Mouse (Mus musculus) C2C12 (cell line): ENCODE data around the gene Slc30a2. TPM values are rescaled to one million over a fixed set of nuclear protein-coding genes. Genes with fewer than 3 reads are reported as not detected.

Experiments used
- H3K27me3 ChIP-seq: one replicate; pipeline ENCODE4 v1.6.1; 2011; ENCODE audit not compliant: control insufficient read depth, insufficient read depth, insufficient read length
- H3K36me3 ChIP-seq: one replicate; pipeline ENCODE4 v1.6.1; 2011; ENCODE audit not compliant: control insufficient read depth, insufficient read depth
- H3K4me3 ChIP-seq: one replicate; pipeline ENCODE4 v1.5.1; 2011; ENCODE audit warnings: mild to moderate bottlenecking, control low read depth; ENCODE audit not compliant: poor library complexity, insufficient read depth, severe bottlenecking
- H3K79me2 ChIP-seq: one replicate; pipeline ENCODE4 v1.6.1; 2011; ENCODE audit not compliant: control insufficient read depth, insufficient read depth
- H3K79me3 ChIP-seq: one replicate; pipeline ENCODE4 v1.6.1; 2011; ENCODE audit warnings: low read depth, control low read depth
- H3ac ChIP-seq: one replicate; pipeline ENCODE3; 2011; ENCODE audit warnings: low read depth; ENCODE audit not compliant: control insufficient read depth, insufficient read length
- CEBPB ChIP-seq: IDR thresholded peaks from one replicate; pipeline ENCODE4 v1.6.1; 2011; ENCODE audit warnings: low read depth, mild to moderate bottlenecking, control low read depth, moderate library complexity
- CTCF ChIP-seq: IDR thresholded peaks from one replicate; pipeline ENCODE4 v1.5.1; 2011; ENCODE audit not compliant: control insufficient read depth, insufficient read depth, insufficient read length
- FOSL1 ChIP-seq: IDR thresholded peaks from one replicate; pipeline ENCODE4 v1.8.0; 2011; ENCODE audit warnings: mild to moderate bottlenecking, low read length; ENCODE audit not compliant: poor library complexity, insufficient read depth, severe bottlenecking
- MAX ChIP-seq: IDR thresholded peaks from one replicate; pipeline ENCODE4 v1.6.1; 2011; ENCODE audit warnings: mild to moderate bottlenecking, control low read depth
- MYOD1 ChIP-seq: IDR thresholded peaks from one replicate; pipeline ENCODE4 v1.6.1; 2011; ENCODE audit warnings: low read depth; ENCODE audit not compliant: control insufficient read depth, insufficient read length
- MYOG ChIP-seq: IDR thresholded peaks from one replicate; pipeline ENCODE4 v1.6.1; 2011; ENCODE audit not compliant: control insufficient read depth, insufficient read length; ENCODE audit errors: extremely low read depth
- USF1 ChIP-seq: IDR thresholded peaks from one replicate; pipeline ENCODE4 v1.6.1; 2011; ENCODE audit warnings: low read depth, mild to moderate bottlenecking, control low read depth, moderate library complexity
- polyA plus RNA-seq: library from polyadenylated mRNA; unstranded; fragments of >200 nt; fragmentation: generic; extraction: Trizol; gene quantifications from one replicate; pipeline ENCODE4 v1.2.1, GENCODE M21; 2012; ENCODE audit warnings: missing spikeins

Gene Slc30a2
- polyA plus RNA-seq, 1 experiment: not detected

DNA sequence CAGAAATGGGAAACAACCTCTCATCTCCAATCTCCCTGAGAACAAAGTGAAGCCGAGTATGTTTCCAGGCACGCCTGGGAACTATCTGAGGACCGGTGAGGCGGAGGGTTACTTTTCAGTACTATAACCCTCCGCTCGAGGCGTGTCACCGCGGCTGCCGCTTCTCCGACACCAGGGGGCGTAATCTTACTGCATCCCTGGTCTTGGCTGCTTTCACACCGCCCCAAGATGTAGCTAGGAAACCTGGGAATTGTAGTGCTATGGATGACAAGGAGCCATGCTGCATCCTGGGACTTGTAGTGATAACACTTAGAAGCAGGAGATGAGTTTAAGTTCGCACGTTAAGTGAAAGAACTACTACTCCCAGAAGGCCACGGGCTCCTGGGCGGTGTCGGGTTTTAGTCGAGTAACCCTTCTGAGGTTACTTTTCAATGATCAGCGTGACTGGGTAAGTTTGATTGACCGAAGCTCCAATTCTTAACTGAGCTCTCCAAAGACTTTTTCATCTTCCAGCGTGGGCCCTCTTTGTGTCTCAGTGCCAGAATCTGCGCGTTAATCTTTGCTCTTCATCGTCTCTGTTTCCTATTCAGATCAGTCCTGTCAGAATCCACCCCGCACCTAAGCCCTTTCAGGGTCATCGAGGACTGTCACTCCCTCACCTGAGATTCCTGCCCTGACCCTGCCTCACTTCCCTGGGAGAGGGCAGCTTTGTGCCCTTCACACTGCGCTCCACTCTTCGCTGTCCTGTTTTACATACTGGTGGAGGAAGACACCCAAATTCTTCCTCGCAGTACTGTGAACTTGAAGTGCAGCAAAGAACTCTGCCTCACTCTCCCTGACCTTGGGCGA, 53.2 kb downstream of the Slc30a2 start, which contains the start of gene Pafah2:
Pafah2 (plus strand) TSS at position 344 of the 849 bp plus-strand sequence.
- Histone ChIP-seq H3ac (peak within 1 kb of the TSS; percentile 68), H3K4me3 (peak within 1 kb of the TSS; percentile 32), H3K27me3 (no peaks in the 10 kb centered on the region), H3K36me3 (no peaks in the 10 kb centered on the region), H3K79me3 (no peaks in the 10 kb centered on the region), H3K79me2 (no peaks in the 10 kb centered on the region)
- TF ChIP-seq CTCF (peak; percentile 92), MYOD1 (no peak)

DNA sequence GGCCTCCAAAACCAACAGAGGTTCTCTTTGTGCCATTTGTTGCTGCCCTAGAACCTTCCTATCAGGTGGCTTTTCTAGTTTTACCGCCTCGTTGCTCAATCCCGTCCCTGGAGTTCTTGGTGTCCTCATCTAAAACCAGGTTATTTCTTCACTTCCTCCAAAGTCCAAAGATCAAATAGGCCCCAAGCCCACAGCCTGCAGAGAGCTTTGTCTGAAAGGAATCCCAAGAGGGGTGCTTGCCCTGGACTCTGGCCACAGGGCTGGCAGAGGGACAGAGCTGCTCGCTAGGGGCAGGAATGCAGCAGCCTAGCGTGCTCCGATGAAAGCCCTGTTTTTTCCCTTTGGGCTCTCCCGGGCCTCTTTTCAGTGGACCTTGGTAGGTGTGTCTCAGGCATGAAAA, 54.1 kb downstream of the Slc30a2 start:
- H3K4me3 ChIP-seq: peak overlapping the region; percentile 32

DNA sequence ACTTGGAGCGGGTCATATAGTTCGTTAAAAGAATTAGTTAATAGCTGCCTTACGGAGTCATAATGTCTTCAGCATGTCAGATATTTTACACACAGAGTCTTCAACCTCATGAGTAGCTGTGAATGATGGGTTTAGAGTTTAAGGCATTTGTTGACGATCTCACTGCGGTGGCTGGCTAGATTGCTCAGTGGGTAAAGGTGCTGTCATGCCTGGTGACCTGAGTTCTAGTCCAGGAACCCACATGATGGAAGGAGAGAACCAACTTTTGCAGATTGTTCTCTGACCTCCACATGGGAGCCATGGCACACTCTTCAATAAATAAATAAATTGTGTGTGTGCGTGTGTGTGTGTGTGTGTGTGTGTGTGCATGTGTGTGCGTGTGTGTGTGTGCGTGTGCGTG, 54.8 kb downstream of the Slc30a2 start:
- H3K79me3 ChIP-seq: no peaks in the 10 kb centered on the region
- H3K4me3 ChIP-seq: no peak overlapping the region
- H3K36me3 ChIP-seq: no peaks in the 10 kb centered on the region
- no peak for TF ChIP-seq FOSL1
- TF ChIP-seq CEBPB: no peak
- no peak for TF ChIP-seq CTCF
- TF ChIP-seq MYOG: no peak
- no peak for TF ChIP-seq USF1
- TF ChIP-seq MAX: no peak
- no peak for TF ChIP-seq MYOD1
- no peak overlapping the region for H3ac ChIP-seq
- H3K27me3 ChIP-seq: no peaks in the 10 kb centered on the region
- no peaks in the 10 kb centered on the region for H3K79me2 ChIP-seq

More for the DNA sequence above, 54.1 kb downstream of the Slc30a2 start:
- no peaks in the 10 kb centered on the region for H3K27me3 ChIP-seq
- peak overlapping the region; percentile 53 for H3ac ChIP-seq
- H3K79me2 ChIP-seq: no peaks in the 10 kb centered on the region
- no peaks in the 10 kb centered on the region for H3K36me3 ChIP-seq
- TF ChIP-seq MYOD1: no peak
- peak; percentile 21 for TF ChIP-seq CEBPB
- no peaks in the 10 kb centered on the region for H3K79me3 ChIP-seq

DNA sequence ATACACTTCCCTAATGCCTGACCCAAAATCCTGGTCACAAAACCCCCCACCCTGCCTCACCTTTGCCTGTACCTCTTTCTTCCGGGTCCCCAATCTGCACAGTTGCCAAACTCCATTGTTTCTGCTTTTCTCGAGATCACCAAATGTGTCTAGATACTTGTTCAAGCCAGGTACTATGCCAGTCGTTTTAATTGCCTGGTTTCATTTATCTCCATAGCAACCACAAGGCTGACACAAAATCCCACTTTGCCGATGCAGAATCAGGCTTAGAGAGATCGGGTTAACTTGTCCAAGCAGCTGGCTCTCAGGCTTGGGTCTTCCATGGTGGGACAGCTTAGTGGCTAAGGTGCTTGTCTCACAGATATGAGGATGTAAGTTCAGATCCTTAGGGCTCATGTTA, 57.2 kb downstream of the Slc30a2 start:
- Histone ChIP-seq H3ac (no peak overlapping the region), H3K27me3 (no peaks in the 10 kb centered on the region), H3K79me2 (no peaks in the 10 kb centered on the region), H3K79me3 (no peaks in the 10 kb centered on the region), H3K36me3 (no peaks in the 10 kb centered on the region), H3K4me3 (no peak overlapping the region)
- no peak for TF ChIP-seq MAX
- TF ChIP-seq USF1: no peak
- TF ChIP-seq CTCF: no peak
- TF ChIP-seq FOSL1: no peak
- no peak for TF ChIP-seq CEBPB
- no peak for TF ChIP-seq MYOG
- TF ChIP-seq MYOD1: no peak

DNA sequence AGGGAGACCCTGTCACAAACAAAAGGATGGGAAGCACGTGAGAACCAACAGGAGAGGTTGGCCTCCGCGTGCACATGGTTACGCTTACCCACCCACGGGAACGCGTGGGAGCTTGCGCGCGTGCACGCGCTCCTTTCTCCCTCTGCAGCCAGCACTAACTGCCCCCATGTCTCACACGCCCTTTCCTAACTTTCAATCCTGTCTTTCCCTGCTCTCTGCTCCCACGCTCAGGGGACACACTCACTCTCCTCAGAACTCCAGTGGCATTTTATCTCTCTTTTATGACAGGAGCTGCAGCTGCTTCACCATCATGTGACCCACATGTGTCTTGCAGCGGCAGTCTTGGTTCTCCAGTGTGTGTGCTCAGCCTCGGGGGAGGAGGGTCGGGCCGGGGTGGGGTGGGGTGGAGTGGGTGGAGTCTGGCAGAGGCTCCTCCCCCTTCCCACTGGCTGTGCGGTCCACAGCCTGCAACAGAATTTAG, 58.2 kb downstream of the Slc30a2 start:
- H3K27me3 ChIP-seq: no peaks in the 10 kb centered on the region
- no peaks in the 10 kb centered on the region for H3K36me3 ChIP-seq
- H3K79me3 ChIP-seq: no peaks in the 10 kb centered on the region
- no peaks in the 10 kb centered on the region for H3K79me2 ChIP-seq
- no peak overlapping the region for H3K4me3 ChIP-seq
- no peak for TF ChIP-seq FOSL1
- TF ChIP-seq MAX: no peak
- TF ChIP-seq CEBPB: no peak
- TF ChIP-seq MYOD1: no peak
- peak; percentile 59 for TF ChIP-seq USF1
- H3ac ChIP-seq: peak overlapping the region; percentile 33

DNA sequence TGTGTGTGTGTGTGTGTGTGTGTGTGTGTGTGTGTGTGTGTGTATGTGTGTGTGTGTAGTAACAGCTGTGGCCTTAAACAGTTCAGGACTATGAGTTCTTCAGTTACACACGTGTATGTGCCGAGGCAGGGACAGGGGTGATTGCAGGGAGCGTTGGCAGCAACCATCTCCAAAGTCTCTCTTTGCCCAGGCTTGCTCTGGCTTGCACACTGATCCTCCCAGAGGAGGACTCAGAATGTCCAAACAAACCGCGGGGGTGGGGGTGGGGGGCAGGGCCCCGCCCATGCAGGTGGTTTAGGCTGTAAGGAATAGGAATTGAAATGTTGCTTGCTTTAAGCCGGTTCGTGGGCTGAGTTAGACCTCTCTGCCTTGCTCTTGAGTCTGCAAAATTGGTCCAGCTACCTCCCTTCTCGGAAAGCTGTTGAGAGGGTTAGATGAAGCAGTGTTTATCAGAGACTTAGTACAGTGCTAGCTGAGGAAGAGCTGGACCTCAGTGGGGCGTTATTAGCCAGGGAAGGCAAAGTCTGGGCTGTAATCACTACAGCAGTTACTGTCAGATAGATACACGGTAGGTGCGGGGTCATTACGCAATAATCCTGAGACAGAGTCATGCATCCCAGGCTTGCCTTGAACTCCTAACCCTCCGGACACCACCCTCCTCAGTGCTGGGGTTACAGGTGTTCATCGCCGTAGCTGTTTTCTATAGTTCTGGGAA, 59.0 kb downstream of the Slc30a2 start:
- Histone ChIP-seq H3K27me3 (no peaks in the 10 kb centered on the region), H3ac (no peak overlapping the region), H3K4me3 (no peak overlapping the region), H3K79me2 (no peaks in the 10 kb centered on the region), H3K36me3 (no peaks in the 10 kb centered on the region), H3K79me3 (no peaks in the 10 kb centered on the region)
- TF ChIP-seq MAX: no peak
- TF ChIP-seq FOSL1: no peak
- no peak for TF ChIP-seq MYOD1
- TF ChIP-seq CTCF: no peak
- no peak for TF ChIP-seq MYOG
